Mouse (Mus musculus) lung, embryonic 16.5 days (tissue): ENCODE data around the gene Trpv1. TPM values are rescaled to one million over a fixed set of nuclear protein-coding genes. Genes with fewer than 3 reads are reported as not detected.

Experiments used
- ATAC-seq: fragments of 200-750 bp; cut with Nextera tagmentation; 2 replicates; pipeline ENCODE4 v1.8.0; 2017; ENCODE audit warnings: low read depth, mild to moderate bottlenecking, moderate library complexity
- H3K27ac ChIP-seq: fragments of 300-500 bp; sonication (generic); 2 replicates; pipeline ENCODE4 v1.5.1; 2014; ENCODE audit warnings: mild to moderate bottlenecking, control low read depth, low read length
- H3K27me3 ChIP-seq: fragments of 300-500 bp; sonication (generic); 2 replicates; pipeline ENCODE4 v1.6.1; 2014; ENCODE audit warnings: low read depth, low read length, mixed read lengths; ENCODE audit not compliant: control insufficient read depth, insufficient read depth
- H3K36me3 ChIP-seq: fragments of 300-500 bp; sonication (generic); 2 replicates; pipeline ENCODE4 v1.6.1; 2014; ENCODE audit warnings: low read length; ENCODE audit not compliant: control insufficient read depth, insufficient read depth
- H3K4me1 ChIP-seq: fragments of 300-500 bp; sonication (generic); replicated peaks from 2 replicates; pipeline ENCODE4 v1.6.1; 2014; ENCODE audit warnings: low read length, mixed read lengths; ENCODE audit not compliant: control insufficient read depth, insufficient read depth
- H3K4me2 ChIP-seq: fragments of 300-500 bp; sonication (generic); 2 replicates; pipeline ENCODE4 v1.6.1; 2014; ENCODE audit warnings: low read depth, low read length, control low read depth
- H3K4me3 ChIP-seq: fragments of 300-500 bp; sonication (generic); 2 replicates; pipeline ENCODE4 v1.5.1; 2014; ENCODE audit warnings: mild to moderate bottlenecking, low read length, control low read depth
- H3K9ac ChIP-seq: fragments of 300-500 bp; sonication (generic); 2 replicates; pipeline ENCODE4 v1.6.1; 2014; ENCODE audit warnings: low read length, control low read depth
- H3K9me3 ChIP-seq: fragments of 300-500 bp; sonication (generic); 2 replicates; pipeline ENCODE4 v1.6.1; 2016; ENCODE audit warnings: low read length; ENCODE audit not compliant: control insufficient read depth
- WGBS: fragments of 180-500 bp; shearing (Covaris S2); extraction: QIAGEN DNeasy Blood & Tissue Kit; methylation state at CpG from one replicate; pipeline ENCODE4 v1.1.7; 2014; 5-methylcytosine and 5-hydroxymethylcytosine counted together
- polyA plus RNA-seq: library from polyadenylated mRNA; unstranded; fragments of >200 nt; fragmentation: Nextera tagmentation; extraction: Ambion mirVana; gene quantifications from 2 replicates; pipeline ENCODE4 v1.2.1, GENCODE M21; 2015

Gene Trpv1
- polyA plus RNA-seq = 0.05 TPM in 1 of 2 replicates, not detected in the other

- H3K9ac ChIP-seq = no peak within 1 kb of the TSS
- ATAC-seq = no peak
- peaks cover 12% of the 10 kb centered on the region; the same call in 1 of the 2 replicates for H3K4me1 ChIP-seq
- no peaks in the 10 kb centered on the region for H3K36me3 ChIP-seq
- no peaks in the 10 kb centered on the region for H3K27me3 ChIP-seq
- no peak within 1 kb of the TSS for H3K4me2 ChIP-seq
- H3K9me3 ChIP-seq = no peaks in the 10 kb centered on the region
- no peak within 1 kb of the TSS for H3K27ac ChIP-seq
- 81% methylated on average over 5 of the region's 5 CpGs for WGBS
- no peak within 1 kb of the TSS for H3K4me3 ChIP-seq
These were observed at the start of gene Trpv1 for GRCm38 (mm10) chr11:73233992-73234391. Trpv1 (plus strand) TSS chr11:73234292.

GRCm38 (mm10) chr11:73185872-73186615 lies 48.0 kb upstream of the Trpv1 start:
- Histone ChIP-seq H3K4me2 (no peak overlapping the region), H3K9me3 (no peaks in the 10 kb centered on the region), H3K9ac (no peak overlapping the region), H3K4me1 (no peaks in the 10 kb centered on the region), H3K4me3 (no peak overlapping the region), H3K27ac (no peak overlapping the region), H3K27me3 (no peaks in the 10 kb centered on the region), H3K36me3 (peaks cover 19% of the 10 kb centered on the region)
- WGBS = 85% methylated on average over 10 of the region's 10 CpGs
- 0 out of 2 replicates have a peak, but pooled peaks have one; percentile 5 for ATAC-seq

- no peak overlapping the region for H3K4me2 ChIP-seq
- peaks cover 17% of the 10 kb centered on the region for H3K36me3 ChIP-seq
- WGBS = 79% methylated on average over 6 of the region's 6 CpGs
These were observed 46.9 kb upstream of the Trpv1 start for GRCm38 (mm10) chr11:73187231-73187630.

GRCm38 (mm10) chr11:73193047-73193446 lies 41.0 kb upstream of the Trpv1 start:
- Histone ChIP-seq H3K9me3 (no peaks in the 10 kb centered on the region), H3K27ac (no peak overlapping the region), H3K4me2 (no peak overlapping the region), H3K4me1 (peaks cover 2% of the 10 kb centered on the region; the same call in 1 of the 2 replicates), H3K4me3 (no peak overlapping the region), H3K27me3 (no peaks in the 10 kb centered on the region), H3K36me3 (peaks cover 11% of the 10 kb centered on the region), H3K9ac (no peak overlapping the region)
- ATAC-seq = no peak
- 74% methylated on average over 6 of the region's 6 CpGs for WGBS

More at GRCm38 (mm10) chr11:73187231-73187630, 46.9 kb upstream of the Trpv1 start:
- Histone ChIP-seq H3K27me3 (no peaks in the 10 kb centered on the region), H3K4me1 (no peaks in the 10 kb centered on the region), H3K9ac (no peak overlapping the region), H3K4me3 (no peak overlapping the region), H3K27ac (no peak overlapping the region), H3K9me3 (no peaks in the 10 kb centered on the region)
- no peak for ATAC-seq

GRCm38 (mm10) chr11:73194444-73194843 lies 39.6 kb upstream of the Trpv1 start:
- Histone ChIP-seq H3K4me1 (peaks cover 8% of the 10 kb centered on the region), H3K27ac (no peak overlapping the region), H3K9ac (no peak overlapping the region), H3K27me3 (no peaks in the 10 kb centered on the region), H3K4me3 (no peak overlapping the region), H3K4me2 (no peak overlapping the region), H3K9me3 (no peaks in the 10 kb centered on the region), H3K36me3 (peaks cover 11% of the 10 kb centered on the region)
- no peak for ATAC-seq
- 73% methylated on average over 2 of the region's 2 CpGs for WGBS

GRCm38 (mm10) chr11:73198190-73198589 lies 35.9 kb upstream of the Trpv1 start:
- Histone ChIP-seq H3K9ac (peak overlapping the region; percentile 88), H3K4me2 (peak overlapping the region; percentile 90), H3K27ac (no peak overlapping the region), H3K4me1 (peaks cover 12% of the 10 kb centered on the region), H3K9me3 (no peaks in the 10 kb centered on the region), H3K27me3 (no peaks in the 10 kb centered on the region), H3K36me3 (peaks cover 3% of the 10 kb centered on the region; the same call in 1 of the 2 replicates), H3K4me3 (peak overlapping the region; percentile 64)
- no peak for ATAC-seq
- WGBS = 2% methylated on average over 1 of the region's 1 CpGs

- WGBS = under 1% methylated on average over 22 of the region's 22 CpGs
- Histone ChIP-seq H3K27me3 (no peaks in the 10 kb centered on the region), H3K4me1 (peaks cover 12% of the 10 kb centered on the region), H3K4me2 (peak within 1 kb of the TSS; percentile 90), H3K9me3 (no peaks in the 10 kb centered on the region), H3K9ac (peak within 1 kb of the TSS; percentile 88), H3K27ac (peak within 1 kb of the TSS; percentile 30; the same call in 1 of the 2 replicates), H3K36me3 (peaks cover 3% of the 10 kb centered on the region; the same call in 1 of the 2 replicates), H3K4me3 (peak within 1 kb of the TSS; percentile 64)
- peak; percentile 94 for ATAC-seq
These were observed 35.4 kb upstream of the Trpv1 start, which contains the start of gene Ctns for GRCm38 (mm10) chr11:73198603-73199229. Ctns (minus strand) TSS chr11:73199042.

GRCm38 (mm10) chr11:73199230-73199712 lies 34.8 kb upstream of the Trpv1 start, which contains the start of gene Shpk:
Shpk (plus strand) TSS chr11:73199460.
- Histone ChIP-seq H3K27ac (peak within 1 kb of the TSS; percentile 30; the same call in 1 of the 2 replicates), H3K4me3 (peak within 1 kb of the TSS; percentile 64), H3K9ac (peak within 1 kb of the TSS; percentile 88), H3K9me3 (no peaks in the 10 kb centered on the region), H3K27me3 (no peaks in the 10 kb centered on the region), H3K36me3 (peaks cover 3% of the 10 kb centered on the region; the same call in 1 of the 2 replicates), H3K4me2 (peak within 1 kb of the TSS; percentile 90), H3K4me1 (peaks cover 12% of the 10 kb centered on the region)
- peak; percentile 98 for ATAC-seq
- under 1% methylated on average over 32 of the region's 32 CpGs for WGBS

- peak overlapping the region; percentile 90 for H3K4me2 ChIP-seq
- 4% methylated on average over 12 of the region's 12 CpGs for WGBS
- H3K27ac ChIP-seq = no peak overlapping the region
- peaks cover 12% of the 10 kb centered on the region for H3K4me1 ChIP-seq
- H3K9me3 ChIP-seq = no peaks in the 10 kb centered on the region
- peak overlapping the region; percentile 64 for H3K4me3 ChIP-seq
- H3K27me3 ChIP-seq = no peaks in the 10 kb centered on the region
- peak overlapping the region; percentile 88 for H3K9ac ChIP-seq
- ATAC-seq = no peak
- H3K36me3 ChIP-seq = peaks cover 3% of the 10 kb centered on the region; the same call in 1 of the 2 replicates
These were observed 34.2 kb upstream of the Trpv1 start for GRCm38 (mm10) chr11:73199879-73200278.
